Mouse (Mus musculus): ENCODE data around the gene Gm20388. TPM values are rescaled to one million over a fixed set of nuclear protein-coding genes. Genes with fewer than 3 reads are reported as not detected.
A peak's percentile ranks its signal among the peaks of the same experiment; 100 is the strongest.

Gene Gm20388
- total RNA-seq, 2 experiments from 2014 or later: 18.5 to 23.8 TPM

DNA sequence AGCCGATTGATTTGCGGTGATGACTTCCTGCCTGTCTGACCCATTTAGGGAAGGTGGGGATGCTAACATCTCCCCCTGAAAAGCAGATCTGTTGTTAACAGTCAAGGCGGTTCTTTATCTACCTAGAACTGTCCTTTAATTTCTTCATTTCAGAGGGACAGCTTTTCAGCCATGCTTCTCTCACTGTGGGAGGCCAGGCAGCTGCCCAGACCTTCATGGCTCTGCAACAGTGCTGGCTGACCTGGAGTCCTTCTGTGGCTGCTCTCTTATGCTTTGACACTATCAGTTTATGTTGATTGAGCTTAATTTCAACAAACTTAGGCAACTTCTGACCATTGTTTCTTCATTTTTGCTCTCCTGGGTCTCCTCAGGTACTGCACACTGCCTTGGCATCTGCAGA is 2969.7 kb downstream of the Gm20388 start:
- ATAC-seq (replicated peaks; ENCODE audit: poor library complexity, severe bottlenecking): no peak

DNA sequence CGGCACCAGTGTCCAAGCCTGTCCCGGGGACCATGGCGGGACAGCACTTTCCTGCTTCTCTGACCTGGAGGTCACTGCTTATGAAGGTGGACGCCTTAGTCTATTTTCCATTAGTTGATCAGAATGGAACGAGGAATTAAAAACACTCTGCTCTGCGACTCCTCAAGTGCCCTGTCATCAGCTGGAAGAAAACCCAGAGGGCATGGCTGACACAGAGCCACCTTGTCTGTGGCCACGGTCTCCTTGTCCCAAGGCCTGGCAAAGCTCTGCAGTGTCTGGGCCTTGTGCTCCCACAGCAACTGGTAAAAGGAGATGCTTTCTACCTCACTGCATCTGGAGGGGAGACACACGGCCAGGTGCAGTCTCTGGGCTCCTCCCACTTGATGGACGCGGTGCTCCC is 2973.0 kb downstream of the Gm20388 start:
- ATAC-seq (replicated peaks; ENCODE audit: poor library complexity, severe bottlenecking): no peak

DNA sequence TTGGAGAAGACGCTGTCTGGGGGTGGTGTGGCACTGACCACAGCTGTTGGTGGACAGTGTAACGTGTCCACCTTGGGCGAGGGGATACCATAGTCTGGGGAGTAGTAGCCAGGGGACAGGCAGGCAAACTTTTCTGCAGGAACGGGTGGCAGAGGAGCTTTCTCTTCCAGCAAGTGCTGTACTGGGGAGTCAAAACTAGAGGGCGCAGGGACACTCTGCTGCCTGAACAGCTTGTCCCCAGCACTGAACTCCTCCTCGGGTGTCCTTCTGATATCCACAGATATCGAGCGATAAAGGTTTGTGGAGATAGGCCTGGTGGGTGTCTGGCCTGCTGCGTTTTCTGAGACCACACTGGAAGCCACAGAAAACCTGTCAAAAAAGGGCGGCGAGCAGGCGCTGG is 2980.8 kb downstream of the Gm20388 start:
- no peak for ATAC-seq (replicated peaks; ENCODE audit: poor library complexity, severe bottlenecking)

DNA sequence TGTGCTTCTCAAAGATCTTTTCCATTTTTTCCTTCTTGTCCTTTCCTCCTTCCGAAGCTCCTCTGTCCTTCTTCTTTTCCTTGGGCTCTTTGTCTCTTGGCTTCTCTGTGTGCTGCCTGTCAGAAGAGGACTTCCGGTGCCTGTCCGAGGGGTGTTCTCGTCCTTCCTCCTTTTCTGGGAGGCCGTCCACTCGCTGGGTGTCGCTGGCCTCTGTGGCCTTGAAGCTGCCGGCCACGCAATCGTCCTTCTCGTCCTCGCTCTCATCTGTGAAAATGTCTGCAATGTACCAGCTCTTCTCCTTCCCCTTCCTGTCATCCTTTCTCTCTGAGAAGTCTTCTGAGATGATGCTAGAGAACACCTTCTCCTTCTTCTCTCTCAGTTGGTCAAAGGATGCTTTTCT is 2982.8 kb downstream of the Gm20388 start:
- no peak for ATAC-seq (replicated peaks; ENCODE audit: poor library complexity, severe bottlenecking)

DNA sequence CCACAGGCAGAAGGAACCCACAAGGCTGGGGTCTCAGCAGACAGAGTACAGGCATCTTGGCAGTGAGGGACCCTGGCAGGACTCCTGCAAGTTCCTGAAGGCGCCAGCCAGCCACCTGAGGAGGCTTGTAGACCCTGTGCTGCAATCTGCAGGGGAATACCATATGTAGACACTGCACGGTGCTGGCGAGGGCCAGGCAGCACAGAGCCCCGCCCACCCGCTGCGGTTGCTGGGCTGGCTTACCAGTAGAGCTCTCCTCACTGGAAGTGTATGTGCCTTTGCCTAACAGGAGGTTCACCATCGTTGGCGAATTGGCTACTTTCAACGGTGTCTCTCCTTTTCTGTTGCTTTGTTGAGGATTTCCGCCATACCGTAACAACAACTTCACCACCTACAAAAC is 2985.7 kb downstream of the Gm20388 start:
- ATAC-seq (replicated peaks; ENCODE audit: poor library complexity, severe bottlenecking): no peak

DNA sequence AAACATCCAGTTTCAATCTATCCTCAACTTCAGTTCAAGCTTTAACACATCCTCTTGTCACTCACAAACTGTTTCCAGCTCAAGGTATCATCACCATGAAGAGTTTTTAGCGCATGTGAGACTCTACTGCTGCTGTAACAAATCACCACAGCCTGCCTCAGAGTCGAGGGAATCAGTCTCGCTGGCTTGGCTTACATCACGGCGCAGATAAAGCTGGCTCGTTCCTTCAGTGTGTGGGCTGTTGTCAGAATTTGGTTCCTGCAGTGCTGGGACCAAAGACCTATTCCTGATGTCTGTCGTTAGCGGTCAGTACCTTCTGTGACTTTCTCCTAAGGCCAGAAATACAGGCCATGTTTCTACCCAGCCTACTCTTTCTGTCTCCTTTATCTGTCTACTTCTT is 2986.6 kb downstream of the Gm20388 start:
- ATAC-seq (replicated peaks; ENCODE audit: poor library complexity, severe bottlenecking): no peak

DNA sequence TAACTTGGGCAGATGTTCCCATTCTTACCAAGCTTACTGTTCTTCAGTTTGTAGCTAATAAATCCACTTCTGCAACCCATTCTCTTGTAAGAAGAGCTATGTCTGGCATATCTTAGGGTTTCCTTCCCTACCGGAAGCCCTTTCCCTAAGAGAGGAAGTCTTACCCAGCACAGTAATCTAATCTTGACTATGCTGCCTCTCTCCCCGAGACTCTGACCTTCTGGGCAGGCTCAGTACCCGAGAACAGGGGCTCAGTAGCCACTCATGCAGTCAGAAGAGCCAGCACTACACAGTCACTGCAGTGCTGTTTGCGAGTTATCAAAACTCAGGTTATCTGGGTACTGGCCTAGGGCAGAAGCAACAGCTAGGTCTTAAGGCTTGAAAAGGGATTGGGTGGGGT is 2987.4 kb downstream of the Gm20388 start:
- peak; percentile 7; the same call in 1 of the 2 replicates for ATAC-seq (replicated peaks; ENCODE audit: poor library complexity, severe bottlenecking)

DNA sequence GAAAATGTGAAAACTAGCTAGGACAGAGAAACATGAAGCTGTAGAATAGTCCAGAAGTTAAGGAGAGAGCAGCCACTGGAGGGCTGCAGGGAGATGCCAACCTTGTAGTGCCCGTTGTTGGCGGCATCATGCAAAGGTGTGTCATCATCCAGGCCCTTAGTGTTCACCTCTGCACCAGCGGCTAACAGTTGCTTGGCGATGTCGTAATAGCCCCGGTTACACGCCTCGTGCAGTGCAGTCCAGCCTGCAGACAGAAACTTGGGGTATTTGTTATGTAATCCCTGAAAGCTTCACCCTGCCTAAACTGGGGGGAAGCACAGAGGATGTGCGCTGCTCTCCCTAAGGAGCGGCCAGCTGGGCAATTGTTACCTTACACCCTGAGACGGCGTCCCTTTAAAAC is 2987.8 kb downstream of the Gm20388 start:
- ATAC-seq (replicated peaks; ENCODE audit: poor library complexity, severe bottlenecking): peak; percentile 96

DNA sequence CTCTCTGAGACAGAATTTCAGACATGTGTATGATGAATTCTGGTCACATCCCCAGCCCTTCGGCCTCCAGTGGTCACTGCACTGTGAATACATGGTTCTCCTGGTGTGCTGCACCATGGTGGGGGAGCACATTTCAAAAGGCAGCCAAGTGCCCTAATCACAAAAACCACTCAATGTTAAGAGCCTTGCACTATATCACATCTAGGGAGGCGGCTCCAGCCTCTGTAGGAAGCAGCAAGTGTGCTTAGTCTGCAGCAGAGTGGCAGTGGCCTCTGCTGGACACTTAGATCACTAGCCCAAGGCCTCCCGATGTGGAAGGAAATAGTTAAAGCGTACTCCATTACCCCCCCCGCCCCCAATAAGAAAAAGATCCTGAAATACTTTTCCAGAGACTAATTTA is 2988.4 kb downstream of the Gm20388 start:
- no peak for ATAC-seq (replicated peaks; ENCODE audit: poor library complexity, severe bottlenecking)

DNA sequence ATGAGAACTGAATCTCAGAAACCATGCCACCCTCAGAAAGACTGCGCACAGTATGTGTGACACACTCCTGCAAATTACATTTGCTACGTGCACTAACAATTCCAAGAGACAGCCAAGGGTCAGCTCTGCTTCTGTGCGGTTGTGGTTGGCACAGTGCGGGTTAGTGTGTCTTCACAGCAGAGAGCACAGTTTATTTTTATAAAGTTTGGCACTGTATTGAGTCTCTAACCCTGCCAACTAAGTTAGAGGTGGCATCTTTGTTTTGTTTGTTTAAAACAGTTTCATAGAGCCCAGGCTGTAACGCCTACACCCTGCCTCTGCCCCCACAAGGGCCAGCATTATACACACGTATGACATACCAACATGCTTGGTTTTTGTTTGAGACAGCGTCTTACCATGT is 2990.8 kb downstream of the Gm20388 start:
- ATAC-seq (replicated peaks; ENCODE audit: poor library complexity, severe bottlenecking): no peak

DNA sequence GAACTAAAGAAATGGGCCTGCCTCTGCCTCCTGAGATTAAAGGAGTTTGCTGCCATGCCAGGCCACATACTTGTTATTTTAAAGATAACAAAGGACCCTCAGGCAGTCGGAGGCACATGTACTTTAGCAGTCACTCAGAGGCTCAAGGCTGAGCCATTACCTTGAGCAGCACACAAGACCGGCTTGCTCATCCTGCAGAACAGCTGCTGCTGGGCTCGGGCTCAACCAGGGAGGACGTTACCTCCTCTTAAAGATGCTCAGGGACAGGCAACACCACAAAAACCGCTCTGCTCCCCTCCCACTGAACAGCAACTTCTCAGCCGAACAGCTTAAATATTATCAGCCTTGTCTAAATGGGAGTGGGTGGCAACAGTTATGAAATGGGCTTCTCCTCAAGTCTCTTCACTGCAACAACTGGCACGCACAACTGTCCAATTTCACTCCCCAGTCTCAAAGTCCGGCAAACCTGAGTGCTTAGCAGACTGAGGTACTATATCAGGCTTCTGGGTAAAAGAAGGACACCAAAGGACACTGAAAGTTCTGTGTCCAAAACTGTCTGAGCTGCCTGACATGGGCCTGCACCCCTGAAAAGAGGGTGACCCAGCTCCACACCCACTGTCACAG is 2991.4 kb downstream of the Gm20388 start:
- no peak for ATAC-seq (replicated peaks; ENCODE audit: poor library complexity, severe bottlenecking)

DNA sequence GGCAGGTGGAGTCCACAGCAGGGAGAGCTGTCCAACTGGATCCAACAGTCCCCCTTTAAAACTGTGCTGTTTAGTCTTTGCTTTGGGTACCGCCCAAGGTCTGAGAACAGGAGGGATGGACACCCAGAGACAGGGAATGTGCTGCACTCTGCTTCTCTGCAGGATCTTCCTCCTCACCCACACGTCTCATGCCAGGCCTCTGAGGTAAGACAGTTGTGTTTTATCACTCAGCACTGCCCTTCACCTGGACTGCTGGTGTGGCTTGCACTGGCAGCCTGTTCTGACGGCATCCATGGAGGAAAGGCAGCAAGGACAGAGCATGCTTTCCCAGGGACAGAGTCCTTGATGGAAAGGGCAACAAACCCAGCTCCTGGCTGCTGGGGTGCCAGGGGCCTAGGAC is 2991.9 kb downstream of the Gm20388 start:
- no peak for ATAC-seq (replicated peaks; ENCODE audit: poor library complexity, severe bottlenecking)

DNA sequence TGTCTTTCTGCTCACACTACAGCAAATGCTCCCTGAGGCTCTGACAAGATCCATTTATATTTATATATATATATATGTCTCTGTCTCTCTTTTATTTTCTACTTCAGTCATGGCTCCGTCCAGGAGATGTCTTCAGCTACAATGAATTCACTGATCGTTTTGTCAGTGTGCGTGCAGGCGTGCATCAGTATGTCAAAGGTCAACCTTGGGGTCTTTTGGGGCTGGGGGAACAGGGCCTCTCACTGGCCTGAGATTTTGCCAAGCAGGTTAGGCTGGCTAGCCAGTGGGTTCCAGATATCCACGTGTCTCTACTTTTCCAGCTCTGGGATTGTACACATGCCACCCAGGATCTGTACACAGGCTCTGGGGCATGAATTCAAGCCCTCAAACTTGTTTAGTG is 2992.4 kb downstream of the Gm20388 start:
- ATAC-seq (replicated peaks; ENCODE audit: poor library complexity, severe bottlenecking): no peak

DNA sequence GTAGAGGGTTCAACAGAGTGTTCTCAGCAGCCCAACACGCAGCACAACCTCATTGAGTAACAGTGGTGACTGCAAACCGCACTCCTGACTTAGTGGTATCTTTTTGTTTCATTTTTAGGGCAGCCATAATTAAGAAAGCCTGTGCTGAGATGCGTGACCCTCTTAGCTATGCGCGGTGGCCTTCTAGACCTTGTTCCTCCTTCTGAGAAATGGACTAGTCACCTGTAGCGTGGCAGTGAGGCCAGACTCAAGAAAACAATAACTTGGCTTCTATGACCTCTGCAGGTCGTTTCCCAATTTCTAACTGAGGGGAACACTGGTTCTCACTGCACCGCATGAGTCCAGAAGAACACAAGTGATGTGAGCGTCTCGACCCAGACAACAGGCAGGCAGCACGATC is 2993.9 kb downstream of the Gm20388 start:
- ATAC-seq (replicated peaks; ENCODE audit: poor library complexity, severe bottlenecking): no peak

DNA sequence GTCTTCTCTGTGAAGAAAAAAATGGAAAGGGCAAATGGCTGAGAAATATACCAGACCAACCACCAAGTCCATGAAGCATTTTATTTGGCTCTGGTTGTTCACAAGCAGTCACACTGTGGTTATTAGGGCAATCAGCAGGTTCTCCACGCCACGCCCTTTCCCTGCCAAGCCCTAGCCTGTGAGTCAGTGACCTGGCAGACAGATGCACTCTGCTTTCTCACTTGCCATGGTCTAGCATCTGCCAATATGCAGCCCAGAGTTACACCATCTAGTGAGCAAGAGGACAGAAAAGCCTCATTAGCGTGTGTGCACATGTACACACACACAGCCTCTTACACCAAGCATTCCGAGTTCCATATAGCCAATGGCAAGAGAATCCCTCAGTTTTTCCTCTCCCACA is 2994.7 kb downstream of the Gm20388 start:
- no peak for ATAC-seq (replicated peaks; ENCODE audit: poor library complexity, severe bottlenecking)

DNA sequence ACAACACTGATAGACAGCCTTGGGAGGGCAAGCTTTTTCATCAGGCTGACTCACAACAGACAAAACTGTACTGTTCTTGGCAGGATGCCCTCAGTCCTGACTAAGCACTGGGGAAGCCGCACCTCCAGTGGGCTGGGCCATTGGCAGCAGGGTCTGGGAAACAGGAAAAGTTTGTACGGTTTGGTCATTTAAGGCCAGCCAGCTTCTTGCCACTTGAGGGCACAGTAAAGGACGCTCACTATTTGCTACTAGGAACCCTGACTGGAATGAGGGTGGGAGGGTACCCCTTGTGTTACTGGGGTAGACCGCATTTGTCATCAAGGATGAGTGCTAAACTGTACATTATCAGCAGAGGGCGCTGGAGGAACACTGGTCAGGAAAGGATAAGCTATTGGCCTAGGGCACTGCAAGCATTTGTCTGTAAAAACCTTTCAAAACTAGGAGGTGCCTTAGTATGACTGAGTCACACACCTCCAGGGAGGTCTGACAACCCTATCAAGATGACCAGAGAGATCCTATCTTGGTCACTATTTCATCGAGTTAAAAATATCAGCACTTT is 2995.9 kb downstream of the Gm20388 start:
- ATAC-seq (replicated peaks; ENCODE audit: poor library complexity, severe bottlenecking): peak; percentile 75

DNA sequence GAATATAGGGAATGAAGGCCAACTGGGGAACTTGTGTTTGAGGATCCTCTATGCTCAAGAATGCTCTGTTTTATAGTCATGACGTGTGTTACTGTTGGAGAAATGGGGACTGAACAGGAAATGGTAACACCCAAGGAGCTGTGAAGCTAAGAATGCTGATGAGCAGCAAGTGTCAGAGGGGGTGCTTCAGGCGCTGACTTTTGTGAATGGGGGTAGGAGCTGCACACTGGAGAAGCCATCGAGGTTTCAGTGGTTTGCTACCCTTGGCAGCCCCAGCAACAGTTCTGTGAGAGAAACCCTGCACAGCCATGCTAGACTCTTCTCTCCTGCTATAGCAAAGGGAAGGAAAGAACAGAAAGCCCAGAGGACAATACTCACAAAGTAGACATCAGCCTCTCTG is 3001.5 kb downstream of the Gm20388 start:
- no peak for ATAC-seq (replicated peaks; ENCODE audit: poor library complexity, severe bottlenecking)

DNA sequence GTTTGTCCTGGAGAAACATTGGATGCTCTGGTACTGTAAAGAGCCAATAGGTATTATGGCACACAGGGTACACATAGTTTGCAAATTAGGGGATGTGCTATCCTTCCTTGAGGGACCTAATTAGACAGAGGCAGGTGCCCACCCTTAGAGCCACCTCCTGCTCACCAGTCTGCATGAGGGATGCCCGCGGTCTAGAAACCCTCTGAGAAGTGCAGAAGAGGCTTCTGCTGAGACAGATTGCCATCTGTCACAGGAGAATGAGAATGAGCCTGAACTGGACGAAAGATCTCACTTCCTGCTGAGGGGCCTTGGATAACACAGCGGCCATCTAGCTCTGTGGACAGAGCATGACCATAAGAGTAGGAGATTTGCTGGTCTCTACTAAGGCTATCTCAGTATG is 3002.2 kb downstream of the Gm20388 start:
- ATAC-seq (replicated peaks; ENCODE audit: poor library complexity, severe bottlenecking): no peak

DNA sequence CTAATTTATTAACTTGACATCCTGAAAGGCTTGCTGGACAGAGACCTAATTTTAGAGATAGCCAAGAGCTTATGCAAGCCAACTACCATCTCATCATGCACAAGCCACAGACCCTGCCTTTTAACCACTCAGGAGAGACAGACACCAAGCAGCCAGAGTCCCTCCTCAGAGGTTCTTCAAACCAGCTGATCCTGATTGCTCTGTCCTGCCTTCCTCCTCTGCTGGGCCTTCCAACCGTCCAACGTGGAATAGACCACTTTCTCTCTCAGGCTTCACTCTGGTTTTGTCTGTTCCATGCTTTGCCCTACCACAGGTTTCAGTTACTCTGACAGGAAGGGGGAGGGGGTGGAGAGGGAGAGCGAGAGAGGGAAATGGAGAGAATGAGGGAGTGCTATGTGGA is 3006.1 kb downstream of the Gm20388 start:
- ATAC-seq (replicated peaks; ENCODE audit: poor library complexity, severe bottlenecking): peak; percentile 60

DNA sequence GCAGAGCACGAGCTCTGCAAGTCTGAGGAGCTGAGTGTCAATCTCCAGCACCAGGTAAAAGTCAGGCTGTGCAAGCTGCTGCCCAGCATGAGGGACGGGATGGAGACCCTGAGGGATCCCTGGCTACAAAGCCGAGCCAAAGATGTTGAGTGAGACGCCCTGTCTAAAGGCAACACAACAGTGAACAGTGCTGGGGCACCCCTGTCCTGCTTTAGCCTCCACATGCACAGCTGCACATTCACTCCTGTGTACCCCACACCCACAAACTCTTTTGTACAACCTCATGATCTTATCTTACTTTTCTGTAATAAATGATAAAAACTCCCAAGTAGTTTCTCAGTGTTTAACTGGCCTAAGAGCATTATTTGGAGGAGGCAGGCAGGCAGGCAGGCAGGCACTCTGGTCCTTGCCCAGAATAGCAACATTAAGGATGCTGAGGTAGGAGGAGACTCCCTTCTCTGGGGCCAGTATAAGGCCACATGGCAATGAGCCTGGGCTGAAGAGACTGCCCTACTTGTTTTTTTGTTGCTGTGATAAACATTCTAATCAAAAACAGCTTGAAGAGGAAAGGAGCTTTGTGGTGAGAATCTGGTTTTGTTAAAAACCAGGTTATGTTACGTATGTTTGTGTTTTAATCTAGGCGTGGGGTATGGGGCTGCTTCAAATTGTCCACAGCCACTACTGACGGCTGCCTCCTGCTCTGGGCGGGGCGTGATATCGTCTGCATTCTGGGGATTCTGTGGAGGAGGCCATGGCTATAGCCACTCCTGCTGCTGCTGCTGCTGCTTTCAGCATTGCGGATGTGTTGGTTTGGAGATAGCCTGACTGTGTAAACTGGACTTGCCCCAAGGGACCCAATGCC is 3007.1 kb downstream of the Gm20388 start:
- no peak for ATAC-seq (replicated peaks; ENCODE audit: poor library complexity, severe bottlenecking)

DNA sequence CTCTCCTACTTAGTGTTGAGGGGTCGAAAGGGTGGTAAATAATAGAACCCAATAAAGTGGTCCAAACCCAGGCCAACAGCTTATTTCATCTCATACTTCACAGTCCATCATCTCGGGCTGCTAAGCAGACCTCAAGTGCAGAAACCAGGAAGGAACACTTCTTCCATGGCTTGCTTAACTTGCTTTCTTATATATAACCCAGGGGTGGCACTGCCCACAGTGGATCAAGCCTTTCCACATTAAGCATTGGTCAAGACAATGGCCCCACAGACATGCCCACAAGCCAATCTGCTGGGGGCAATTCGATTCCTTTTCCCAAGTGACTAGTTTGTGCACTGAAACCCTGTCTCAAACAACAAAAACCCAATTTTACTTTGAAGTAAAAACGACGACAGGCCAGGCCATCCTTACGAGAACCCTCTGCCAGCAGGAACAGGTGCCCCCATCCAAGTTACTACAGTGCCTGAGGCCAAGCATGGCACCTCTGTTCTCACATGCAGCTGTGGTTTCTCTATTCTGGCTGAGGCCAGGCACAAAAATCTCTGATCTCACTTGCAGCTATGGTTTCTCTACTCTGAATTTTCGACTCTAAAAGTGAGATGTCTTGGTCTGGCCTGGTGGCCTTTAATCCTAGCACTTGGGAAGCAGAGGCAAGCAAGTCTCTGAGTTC is 3007.9 kb downstream of the Gm20388 start:
- ATAC-seq (replicated peaks; ENCODE audit: poor library complexity, severe bottlenecking): peak; percentile 51
